Mouse (Mus musculus) liver, embryonic 14 days (tissue): Measurements from ENCODE around the gene Naa16. TPM values are rescaled to one million over a fixed set of nuclear protein-coding genes. Genes with fewer than 3 reads are reported as not detected.

ENCODE experiments used
- polyA plus RNA-seq: library from polyadenylated mRNA; depleted of rRNA; stranded (reverse); fragments of >200 nt; gene quantifications from 2 replicates; pipeline ENCODE4 v1.2.3, GENCODE M21; 2012; rRNA removed

Gene Naa16
- polyA plus RNA-seq, result 11.7 and 13.3 TPM in 2 replicates

DNA sequence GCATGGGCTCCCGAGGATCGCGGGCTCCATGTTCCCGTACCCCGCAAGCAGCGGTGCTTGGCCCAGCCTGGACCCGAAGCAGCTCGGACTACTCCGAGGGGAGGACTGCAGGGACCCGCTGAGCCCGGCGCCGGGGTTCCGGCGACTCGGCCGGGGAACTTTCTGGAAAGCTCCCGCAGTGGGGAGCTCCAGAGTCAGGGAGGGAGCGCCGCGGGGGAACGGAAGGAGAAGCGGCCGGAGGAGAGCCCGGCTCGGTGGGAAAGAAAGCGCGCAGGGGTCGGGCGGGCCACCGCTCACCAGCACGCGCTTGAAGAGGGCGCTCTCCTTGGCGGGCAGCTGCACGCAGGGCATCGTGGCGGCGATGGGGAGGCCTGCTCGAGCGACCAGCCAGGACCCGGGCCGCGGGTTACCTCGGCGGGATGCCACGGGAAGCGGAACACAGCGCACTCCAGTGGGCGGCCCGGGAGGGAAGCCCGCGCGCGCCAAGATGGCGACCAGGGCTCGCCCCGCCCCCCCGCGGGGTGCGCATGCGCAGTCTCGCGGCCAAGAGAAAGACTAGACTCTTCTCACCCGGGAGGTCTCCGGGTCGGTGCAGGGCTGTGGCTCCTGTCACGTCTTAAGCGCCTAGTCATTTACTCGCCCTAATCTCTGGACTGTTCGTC lies at the start of gene Naa16:
Gene Naa16 (minus strand): TSS at position 514 of the 662 bp plus-strand sequence.

GRCm38 (mm10) chr14:79425979-79426729 lies 35.6 kb upstream of the Naa16 start, which contains the start of gene Kbtbd7:
TSS of gene Kbtbd7 (plus strand) at chr14:79426511.

DNA sequence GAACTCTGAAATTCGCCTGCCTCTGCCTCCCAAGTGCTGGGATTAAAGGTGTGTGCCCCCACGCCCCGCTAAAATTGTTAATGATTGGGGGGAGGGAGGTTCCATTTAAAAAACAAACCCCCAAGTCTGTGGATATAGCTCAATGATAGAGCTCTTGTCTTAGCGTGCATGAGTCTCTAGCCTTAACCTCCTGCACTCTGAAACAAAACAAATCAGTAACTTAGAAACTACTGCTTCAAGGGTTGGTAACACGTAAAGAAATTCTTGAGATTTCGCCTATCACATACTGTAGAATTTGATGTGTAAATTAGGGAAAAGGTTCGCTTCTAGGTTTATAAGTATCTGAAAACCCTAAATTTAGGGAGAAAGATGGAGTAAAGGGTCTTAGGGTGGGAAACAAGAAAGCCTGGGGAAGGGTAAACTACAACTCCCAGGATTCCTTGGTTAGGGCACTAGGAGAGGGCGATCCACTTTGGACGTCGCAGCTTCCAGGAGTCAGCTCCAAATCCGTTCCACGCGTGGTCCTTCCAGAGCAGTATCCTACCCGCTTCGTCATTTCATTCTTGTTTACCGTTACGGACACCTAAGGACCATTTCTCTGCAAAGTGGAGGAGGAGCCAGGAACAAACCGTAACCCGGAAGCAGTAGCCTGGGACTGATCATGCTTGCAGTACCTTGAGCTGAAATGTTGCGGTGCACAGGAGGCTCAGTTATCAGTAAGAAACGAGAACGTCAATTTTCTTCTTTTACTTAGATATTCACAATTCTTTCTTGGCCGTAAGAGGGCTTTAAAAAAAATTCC lies 6.9 kb upstream of the Naa16 start, which contains the start of gene Mtrf1:
Gene Mtrf1 (plus strand): TSS at position 452 of the 802 bp plus-strand sequence.

DNA sequence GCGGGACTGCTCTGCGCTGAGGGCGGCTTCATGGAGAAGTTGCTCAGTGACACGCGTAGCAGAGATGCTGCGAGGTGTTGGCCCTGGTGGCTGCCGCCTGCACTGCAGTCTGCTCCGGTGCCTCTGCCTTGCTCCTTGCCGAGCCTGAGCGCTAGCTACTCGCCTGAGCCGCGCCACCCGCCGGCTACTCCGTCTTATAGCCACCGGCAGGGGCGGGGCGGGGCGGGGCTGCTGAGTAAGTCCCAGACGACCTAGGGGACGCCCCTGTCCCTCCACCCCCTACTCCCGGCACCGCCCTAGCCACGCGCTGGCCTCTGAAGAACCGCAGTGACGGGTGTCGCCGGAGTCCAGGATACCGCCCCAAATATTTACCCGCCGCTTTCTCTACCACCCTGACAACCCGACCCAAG lies 89.1 kb downstream of the Naa16 start, which contains the start of gene Rgcc:
Gene Rgcc (minus strand): TSS at position 180 of the 410 bp plus-strand sequence.

Other genes starting within 250 kb of the Naa16 start
- not detected in 2 replicates for gene Zfp957, start 143.4 kb downstream of the Naa16 start, polyA plus RNA-seq
- 187 and 228 TPM in 2 replicates for gene Rgcc, start 89.1 kb downstream of the Naa16 start, polyA plus RNA-seq
- 2.6 and 2.7 TPM in 2 replicates for gene Mtrf1, start 7.0 kb upstream of the Naa16 start, polyA plus RNA-seq
- 2.1 and 2.6 TPM in 2 replicates for gene Kbtbd7, start 35.7 kb upstream of the Naa16 start, polyA plus RNA-seq
- gene Kbtbd6, start 61.1 kb upstream of the Naa16 start, polyA plus RNA-seq, result 1.8 and 2.2 TPM in 2 replicates
- gene Elf1, start 90.4 kb upstream of the Naa16 start, polyA plus RNA-seq, result 9.6 and 11.7 TPM in 2 replicates
- gene Wbp4, start 90.7 kb upstream of the Naa16 start, polyA plus RNA-seq, result 8.1 and 8.4 TPM in 2 replicates
- gene Sugt1, start 196.9 kb upstream of the Naa16 start, polyA plus RNA-seq, result 17.6 and 19.1 TPM in 2 replicates